Mouse (Mus musculus) spleen, adult 2 months (tissue): ENCODE results near the gene Adamts17. TPM values are rescaled to one million over a fixed set of nuclear protein-coding genes. Genes with fewer than 3 reads are reported as not detected.

ENCODE experiments used
- DNase-seq, 2 experiments: peaks; one replicate each; pipeline versions ENCODE4 v3.0.0 to v3.0.0-alpha.2; 2012 to 2021; ENCODE audit warnings: low spot score in 2 of 2, low read depth in 1 of 2
- H3K27ac ChIP-seq: fragments of 200-500 bp; 2 replicates; pipeline ENCODE4 v1.5.1; 2012; ENCODE audit warnings: low read length, inconsistent platforms; ENCODE audit not compliant: insufficient read depth
- H3K27me3 ChIP-seq: fragments of 200-500 bp; 2 replicates; pipeline ENCODE4 v1.6.1; 2012; ENCODE audit warnings: mild to moderate bottlenecking, moderate library complexity, low read length, inconsistent platforms; ENCODE audit not compliant: control insufficient read depth, insufficient read depth
- H3K36me3 ChIP-seq: fragments of 200-500 bp; 2 replicates; pipeline ENCODE4 v1.6.1; 2012; ENCODE audit warnings: mild to moderate bottlenecking, low read length, inconsistent platforms; ENCODE audit not compliant: control insufficient read depth, insufficient read depth
- H3K4me1 ChIP-seq: fragments of 200-500 bp; 2 replicates; pipeline ENCODE4 v1.6.1; 2011; ENCODE audit warnings: inconsistent platforms; ENCODE audit not compliant: control insufficient read depth, insufficient read depth, insufficient read length
- H3K4me3 ChIP-seq: fragments of 200-500 bp; 2 replicates; pipeline ENCODE4 v1.5.1; 2011; ENCODE audit warnings: mild to moderate bottlenecking, inconsistent platforms; ENCODE audit not compliant: insufficient read depth, insufficient read length; ENCODE audit errors: extremely low read depth
- CTCF ChIP-seq: fragments of 200-500 bp; IDR thresholded peaks from 2 replicates; pipeline ENCODE4 v1.5.1; 2011; ENCODE audit warnings: mild to moderate bottlenecking, inconsistent platforms; ENCODE audit not compliant: insufficient read depth, insufficient read length, insufficient replicate concordance; ENCODE audit errors: extremely low read depth
- POLR2A ChIP-seq: fragments of 200-500 bp; IDR thresholded peaks from 2 replicates; pipeline ENCODE4 v1.6.1; 2011; ENCODE audit warnings: low read depth, low read length, inconsistent platforms
- WGBS: fragments of 180-500 bp; shearing (Covaris S2); methylation state at CpG from one replicate; pipeline ENCODE4 v1.1.7; 2018; 5-methylcytosine and 5-hydroxymethylcytosine counted together
- polyA plus RNA-seq: library from polyadenylated mRNA; depleted of rRNA; stranded (reverse); fragments of >200 nt; gene quantifications from 2 replicates; pipeline ENCODE4 v1.2.3, GENCODE M21; 2012; rRNA removed

The Adamts17 gene
- polyA plus RNA-seq: 0.29 and 0.34 TPM in 2 replicates

- H3K36me3 ChIP-seq: no peaks in the 10 kb centered on the region
- TF ChIP-seq POLR2A: no peak
- TF ChIP-seq CTCF: peak; percentile 71; the same call in 1 of the 2 replicates
- H3K27me3 ChIP-seq: peaks cover 4% of the 10 kb centered on the region
- WGBS: under 1% methylated on average over 30 of the region's 30 CpGs
- DNase-seq: peak; percentile 80 to 82
- H3K27ac ChIP-seq: no peak within 1 kb of the TSS
- H3K4me1 ChIP-seq: peaks cover 8% of the 10 kb centered on the region
- H3K4me3 ChIP-seq: peak within 1 kb of the TSS; percentile 53
Measured at GRCm38 (mm10) chr7:66839463-66840007, at the start of gene Adamts17. Gene Adamts17, plus strand, starts transcription at chr7:66839735.

DNA sequence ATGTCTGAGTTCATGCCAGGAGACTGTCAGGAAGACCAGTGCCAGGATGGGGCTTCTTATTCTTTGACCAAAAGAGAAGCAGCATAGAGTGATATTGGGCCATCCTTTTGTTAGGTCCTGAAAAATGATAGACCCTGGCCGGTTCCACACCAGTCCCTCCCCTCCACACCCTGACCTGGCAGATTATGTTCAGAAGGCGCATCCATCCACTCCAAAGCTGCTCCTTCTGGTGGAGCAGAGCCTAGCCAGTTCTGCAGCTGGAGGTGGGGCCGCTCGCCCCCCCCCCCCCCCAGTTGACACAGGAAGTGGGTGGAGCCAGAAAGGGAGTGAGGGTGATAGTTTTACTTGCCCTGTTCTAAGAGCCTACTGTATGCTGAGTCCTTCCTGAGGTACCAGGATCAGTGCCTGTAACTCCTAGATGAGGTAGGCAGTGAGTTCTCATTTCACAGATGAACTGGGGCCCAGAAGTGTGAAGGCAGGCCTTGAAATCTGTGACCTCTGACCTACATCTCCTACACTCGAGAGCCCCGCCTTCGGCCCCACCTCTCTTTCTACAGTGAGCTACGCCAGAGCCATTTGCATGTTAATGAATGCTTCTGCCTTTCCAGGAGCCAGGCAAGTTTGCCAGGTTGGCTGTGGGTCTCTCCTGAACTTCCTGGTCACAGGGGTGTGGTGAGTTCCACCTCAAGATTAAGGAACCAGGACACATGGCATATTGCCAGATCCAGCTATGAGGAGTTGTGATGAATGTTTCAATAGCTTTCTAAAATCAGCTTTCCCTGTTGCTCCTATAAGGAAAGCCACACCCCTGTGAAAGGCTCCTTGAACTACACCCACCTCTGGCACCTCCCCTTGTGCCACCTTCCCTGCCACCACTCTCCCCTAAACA, 49.4 kb upstream of the Adamts17 start:
- DNase-seq: no peak
- H3K27ac ChIP-seq: no peak overlapping the region
- 66% methylated on average over 8 of the region's 8 CpGs for WGBS
- H3K4me1 ChIP-seq: no peaks in the 10 kb centered on the region
- H3K27me3 ChIP-seq: no peaks in the 10 kb centered on the region
- no peaks in the 10 kb centered on the region for H3K36me3 ChIP-seq
- no peak overlapping the region for H3K4me3 ChIP-seq
- TF ChIP-seq CTCF: no peak
- no peak for TF ChIP-seq POLR2A

DNA sequence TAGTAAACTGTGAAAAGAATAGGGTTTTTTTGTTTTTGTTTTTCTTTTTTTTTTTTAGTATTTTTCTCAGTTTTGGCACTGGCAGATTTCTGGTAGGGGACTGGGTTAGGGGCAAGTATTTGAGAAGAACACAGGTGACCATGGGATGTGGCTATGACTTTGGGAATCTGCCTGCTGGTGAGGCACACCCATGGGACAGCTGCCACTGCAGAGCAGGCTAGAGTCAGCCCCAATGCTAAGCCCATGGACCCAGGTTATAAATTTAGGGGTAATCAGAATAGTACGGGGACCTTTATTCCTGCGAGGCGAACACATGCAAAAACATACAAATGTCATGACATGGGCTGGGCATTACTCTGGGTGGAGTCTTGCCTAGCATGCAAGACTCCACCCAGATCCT, 48.5 kb upstream of the Adamts17 start:
- Histone ChIP-seq H3K27ac (no peak overlapping the region), H3K27me3 (no peaks in the 10 kb centered on the region), H3K36me3 (no peaks in the 10 kb centered on the region), H3K4me3 (no peak overlapping the region), H3K4me1 (no peaks in the 10 kb centered on the region)
- DNase-seq: no peak
- 93% methylated on average over 3 of the region's 3 CpGs for WGBS
- TF ChIP-seq POLR2A (no peak), CTCF (no peak)

GRCm38 (mm10) chr7:66796909-66797308, 42.6 kb upstream of the Adamts17 start:
- no peaks in the 10 kb centered on the region for H3K4me1 ChIP-seq
- 87% methylated on average over 1 of the region's 1 CpGs for WGBS
- no peak for TF ChIP-seq CTCF
- H3K27me3 ChIP-seq: no peaks in the 10 kb centered on the region
- no peak for DNase-seq
- no peak overlapping the region for H3K4me3 ChIP-seq
- H3K36me3 ChIP-seq: no peaks in the 10 kb centered on the region
- H3K27ac ChIP-seq: no peak overlapping the region

DNA sequence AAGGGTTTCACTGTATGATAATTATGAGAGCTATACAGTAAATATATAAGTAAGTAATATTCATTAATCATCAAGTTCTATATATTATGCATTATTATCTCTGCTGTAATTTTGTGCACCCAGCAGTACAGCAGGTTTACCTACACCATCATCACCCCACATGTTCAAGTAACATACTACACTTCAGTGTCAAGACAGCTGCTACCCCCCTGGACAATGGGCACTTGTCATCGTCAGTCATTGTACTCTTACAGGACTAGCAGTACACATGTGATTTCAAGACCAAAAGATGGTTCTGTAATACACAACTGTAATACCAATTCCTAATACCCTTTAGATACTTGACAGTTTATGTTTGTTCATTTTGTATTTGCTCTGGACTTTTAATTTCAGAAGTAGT, 42.2 kb upstream of the Adamts17 start:
- WGBS: 83% methylated on average over 1 of the region's 1 CpGs
- no peaks in the 10 kb centered on the region for H3K4me1 ChIP-seq
- no peak for TF ChIP-seq POLR2A
- TF ChIP-seq CTCF: no peak

GRCm38 (mm10) chr7:66798826-66799225, 40.7 kb upstream of the Adamts17 start:
- no peak overlapping the region for H3K4me3 ChIP-seq
- no peak for DNase-seq
- no peaks in the 10 kb centered on the region for H3K4me1 ChIP-seq
- H3K27me3 ChIP-seq: no peaks in the 10 kb centered on the region
- no peak overlapping the region for H3K27ac ChIP-seq
- H3K36me3 ChIP-seq: no peaks in the 10 kb centered on the region
- TF ChIP-seq POLR2A (no peak), CTCF (no peak)
- WGBS: 82% methylated on average over 5 of the region's 5 CpGs

More for the DNA sequence above, 42.2 kb upstream of the Adamts17 start:
- no peaks in the 10 kb centered on the region for H3K27me3 ChIP-seq
- H3K4me3 ChIP-seq: no peak overlapping the region
- H3K27ac ChIP-seq: no peak overlapping the region
- no peak for DNase-seq
- no peaks in the 10 kb centered on the region for H3K36me3 ChIP-seq

GRCm38 (mm10) chr7:66800784-66801183, 38.8 kb upstream of the Adamts17 start:
- DNase-seq: no peak
- Histone ChIP-seq H3K27me3 (no peaks in the 10 kb centered on the region), H3K4me1 (no peaks in the 10 kb centered on the region), H3K4me3 (no peak overlapping the region), H3K27ac (no peak overlapping the region), H3K36me3 (no peaks in the 10 kb centered on the region)
- TF ChIP-seq CTCF (no peak), POLR2A (no peak)
- 82% methylated on average over 5 of the region's 5 CpGs for WGBS
